Mouse (Mus musculus): Measurements from ENCODE around the gene Gm20388. TPM values are rescaled to one million over a fixed set of nuclear protein-coding genes. Genes with fewer than 3 reads are reported as not detected.

Gene Gm20388
- polyA plus RNA-seq, 1 experiment from 2014 or later = not detected

- Histone ChIP-seq H3K27ac (ENCODE audit: low read depth, low read length) (no peak overlapping the region), H3K36me3 (ENCODE audit: control insufficient read depth, insufficient read depth, low read length) (no peaks in the 10 kb centered on the region), H3K27me3 (ENCODE audit: control insufficient read depth, insufficient read depth, low read length) (no peaks in the 10 kb centered on the region), H3K4me2 (replicated peaks; ENCODE audit: low read depth, low read length) (no peak overlapping the region), H3K4me1 (ENCODE audit: control insufficient read depth, insufficient read depth, low read length) (peaks cover 28% of the 10 kb centered on the region), H3K4me3 (ENCODE audit: low read length) (no peak overlapping the region), H3K9me3 (ENCODE audit: control insufficient read depth, low read length) (no peaks in the 10 kb centered on the region), H3K9ac (ENCODE audit: low read depth, low read length) (no peak overlapping the region)
- no peak for ATAC-seq (ENCODE audit: low FRiP score, low TSS enrichment)
- 90% methylated on average over 9 of the region's 9 CpGs for WGBS
Observed at GRCm38 (mm10) chr8:120463918-120464584, 553.4 kb downstream of the Gm20388 start.

GRCm38 (mm10) chr8:120464585-120464937 is 553.9 kb downstream of the Gm20388 start:
- Histone ChIP-seq H3K4me2 (replicated peaks; ENCODE audit: low read depth, low read length) (no peak overlapping the region), H3K4me3 (ENCODE audit: low read length) (no peak overlapping the region), H3K27me3 (ENCODE audit: control insufficient read depth, insufficient read depth, low read length) (no peaks in the 10 kb centered on the region), H3K27ac (ENCODE audit: low read depth, low read length) (no peak overlapping the region; the same call in 1 of the 2 replicates), H3K9me3 (ENCODE audit: control insufficient read depth, low read length) (no peaks in the 10 kb centered on the region), H3K4me1 (ENCODE audit: control insufficient read depth, insufficient read depth, low read length) (peaks cover 32% of the 10 kb centered on the region), H3K9ac (ENCODE audit: low read depth, low read length) (no peak overlapping the region), H3K36me3 (ENCODE audit: control insufficient read depth, insufficient read depth, low read length) (no peaks in the 10 kb centered on the region)
- 48% methylated on average over 4 of the region's 4 CpGs for WGBS
- no peak for ATAC-seq (ENCODE audit: low FRiP score, low TSS enrichment)

- H3K36me3 ChIP-seq (ENCODE audit: control insufficient read depth, insufficient read depth, low read length) = no peaks in the 10 kb centered on the region
- WGBS = 27% methylated on average over 8 of the region's 8 CpGs
- H3K27me3 ChIP-seq (ENCODE audit: control insufficient read depth, insufficient read depth, low read length) = no peaks in the 10 kb centered on the region
- no peak overlapping the region for H3K9ac ChIP-seq (ENCODE audit: low read depth, low read length)
- no peak for ATAC-seq (ENCODE audit: low FRiP score, low TSS enrichment)
- no peak overlapping the region for H3K4me2 ChIP-seq (replicated peaks; ENCODE audit: low read depth, low read length)
- H3K4me3 ChIP-seq (ENCODE audit: low read length) = no peak overlapping the region
- H3K9me3 ChIP-seq (ENCODE audit: control insufficient read depth, low read length) = no peaks in the 10 kb centered on the region
- H3K27ac ChIP-seq (ENCODE audit: low read depth, low read length) = no peak overlapping the region
- peaks cover 32% of the 10 kb centered on the region for H3K4me1 ChIP-seq (ENCODE audit: control insufficient read depth, insufficient read depth, low read length)
Observed at GRCm38 (mm10) chr8:120465710-120466109, 555.1 kb downstream of the Gm20388 start.

GRCm38 (mm10) chr8:120466266-120466665 is 555.6 kb downstream of the Gm20388 start:
- ATAC-seq (ENCODE audit: low FRiP score, low TSS enrichment) = no peak
- H3K27me3 ChIP-seq (ENCODE audit: control insufficient read depth, insufficient read depth, low read length) = no peaks in the 10 kb centered on the region
- WGBS = 62% methylated on average over 10 of the region's 10 CpGs

GRCm38 (mm10) chr8:120467598-120467997 is 557.0 kb downstream of the Gm20388 start:
- no peak for ATAC-seq (ENCODE audit: low FRiP score, low TSS enrichment)
- no peak overlapping the region for H3K4me2 ChIP-seq (replicated peaks; ENCODE audit: low read depth, low read length)
- H3K27ac ChIP-seq (ENCODE audit: low read depth, low read length) = no peak overlapping the region
- peaks cover 28% of the 10 kb centered on the region for H3K4me1 ChIP-seq (ENCODE audit: control insufficient read depth, insufficient read depth, low read length)
- H3K36me3 ChIP-seq (ENCODE audit: control insufficient read depth, insufficient read depth, low read length) = no peaks in the 10 kb centered on the region
- no peak overlapping the region for H3K9ac ChIP-seq (ENCODE audit: low read depth, low read length)
- WGBS = 86% methylated on average over 7 of the region's 7 CpGs
- no peak overlapping the region for H3K4me3 ChIP-seq (ENCODE audit: low read length)
- no peaks in the 10 kb centered on the region for H3K27me3 ChIP-seq (ENCODE audit: control insufficient read depth, insufficient read depth, low read length)
- no peaks in the 10 kb centered on the region for H3K9me3 ChIP-seq (ENCODE audit: control insufficient read depth, low read length)

More at GRCm38 (mm10) chr8:120466266-120466665, 555.6 kb downstream of the Gm20388 start:
- H3K27ac ChIP-seq (ENCODE audit: low read depth, low read length) = no peak overlapping the region
- no peak overlapping the region for H3K4me2 ChIP-seq (replicated peaks; ENCODE audit: low read depth, low read length)
- peaks cover 32% of the 10 kb centered on the region for H3K4me1 ChIP-seq (ENCODE audit: control insufficient read depth, insufficient read depth, low read length)
- H3K9me3 ChIP-seq (ENCODE audit: control insufficient read depth, low read length) = no peaks in the 10 kb centered on the region
- H3K4me3 ChIP-seq (ENCODE audit: low read length) = no peak overlapping the region
- H3K9ac ChIP-seq (ENCODE audit: low read depth, low read length) = no peak overlapping the region
- H3K36me3 ChIP-seq (ENCODE audit: control insufficient read depth, insufficient read depth, low read length) = no peaks in the 10 kb centered on the region

GRCm38 (mm10) chr8:120470170-120470569 is 559.5 kb downstream of the Gm20388 start:
- no peak overlapping the region for H3K27ac ChIP-seq (ENCODE audit: low read depth, low read length)
- no peaks in the 10 kb centered on the region for H3K36me3 ChIP-seq (ENCODE audit: control insufficient read depth, insufficient read depth, low read length)
- 92% methylated on average over 12 of the region's 12 CpGs for WGBS
- no peaks in the 10 kb centered on the region for H3K27me3 ChIP-seq (ENCODE audit: control insufficient read depth, insufficient read depth, low read length)
- no peaks in the 10 kb centered on the region for H3K9me3 ChIP-seq (ENCODE audit: control insufficient read depth, low read length)
- H3K9ac ChIP-seq (ENCODE audit: low read depth, low read length) = no peak overlapping the region
- no peak overlapping the region for H3K4me3 ChIP-seq (ENCODE audit: low read length)
- no peak for ATAC-seq (ENCODE audit: low FRiP score, low TSS enrichment)
- H3K4me2 ChIP-seq (replicated peaks; ENCODE audit: low read depth, low read length) = no peak overlapping the region
- peaks cover 21% of the 10 kb centered on the region for H3K4me1 ChIP-seq (ENCODE audit: control insufficient read depth, insufficient read depth, low read length)

- no peak for ATAC-seq (ENCODE audit: low FRiP score, low TSS enrichment)
- WGBS = 16% methylated on average over 7 of the region's 7 CpGs
- no peak overlapping the region for H3K4me3 ChIP-seq (ENCODE audit: low read length)
- no peaks in the 10 kb centered on the region for H3K36me3 ChIP-seq (ENCODE audit: control insufficient read depth, insufficient read depth, low read length)
- H3K27ac ChIP-seq (ENCODE audit: low read depth, low read length) = no peak overlapping the region
- no peak overlapping the region for H3K9ac ChIP-seq (ENCODE audit: low read depth, low read length)
- H3K4me1 ChIP-seq (ENCODE audit: control insufficient read depth, insufficient read depth, low read length) = peaks cover 14% of the 10 kb centered on the region; the same call in 1 of the 2 replicates
- H3K4me2 ChIP-seq (replicated peaks; ENCODE audit: low read depth, low read length) = no peak overlapping the region
- no peaks in the 10 kb centered on the region for H3K27me3 ChIP-seq (ENCODE audit: control insufficient read depth, insufficient read depth, low read length)
- H3K9me3 ChIP-seq (ENCODE audit: control insufficient read depth, low read length) = no peaks in the 10 kb centered on the region
Observed at GRCm38 (mm10) chr8:120471166-120471565, 560.5 kb downstream of the Gm20388 start.

- no peak overlapping the region for H3K4me2 ChIP-seq (replicated peaks; ENCODE audit: low read depth, low read length)
- no peaks in the 10 kb centered on the region for H3K27me3 ChIP-seq (ENCODE audit: control insufficient read depth, insufficient read depth, low read length)
- 44% methylated on average over 2 of the region's 2 CpGs for WGBS
- H3K36me3 ChIP-seq (ENCODE audit: control insufficient read depth, insufficient read depth, low read length) = no peaks in the 10 kb centered on the region
- no peak for ATAC-seq (ENCODE audit: low FRiP score, low TSS enrichment)
- no peaks in the 10 kb centered on the region for H3K9me3 ChIP-seq (ENCODE audit: control insufficient read depth, low read length)
- H3K27ac ChIP-seq (ENCODE audit: low read depth, low read length) = no peak overlapping the region
- H3K9ac ChIP-seq (ENCODE audit: low read depth, low read length) = no peak overlapping the region
- H3K4me1 ChIP-seq (ENCODE audit: control insufficient read depth, insufficient read depth, low read length) = peaks cover 19% of the 10 kb centered on the region; the same call in 1 of the 2 replicates
- H3K4me3 ChIP-seq (ENCODE audit: low read length) = no peak overlapping the region
Observed at GRCm38 (mm10) chr8:120471752-120472151, 561.1 kb downstream of the Gm20388 start.

- Histone ChIP-seq H3K4me1 (ENCODE audit: control insufficient read depth, insufficient read depth, low read length) (peaks cover 19% of the 10 kb centered on the region; the same call in 1 of the 2 replicates), H3K9ac (ENCODE audit: low read depth, low read length) (no peak overlapping the region), H3K4me2 (replicated peaks; ENCODE audit: low read depth, low read length) (no peak overlapping the region), H3K27ac (ENCODE audit: low read depth, low read length) (no peak overlapping the region), H3K9me3 (ENCODE audit: control insufficient read depth, low read length) (no peaks in the 10 kb centered on the region), H3K27me3 (ENCODE audit: control insufficient read depth, insufficient read depth, low read length) (no peaks in the 10 kb centered on the region), H3K4me3 (ENCODE audit: low read length) (no peak overlapping the region), H3K36me3 (ENCODE audit: control insufficient read depth, insufficient read depth, low read length) (no peaks in the 10 kb centered on the region)
- 40% methylated on average over 16 of the region's 16 CpGs for WGBS
- no peak for ATAC-seq (ENCODE audit: low FRiP score, low TSS enrichment)
Observed at GRCm38 (mm10) chr8:120472230-120472629, 561.6 kb downstream of the Gm20388 start.
